Mouse (Mus musculus): ENCODE results near the gene Fam168a. TPM values are rescaled to one million over a fixed set of nuclear protein-coding genes. Genes with fewer than 3 reads are reported as not detected.
"Not testable (repeated sequence)": the region's sequence is repeated elsewhere in the genome, so short reads cannot be mapped to it uniquely, and the experiment has no call there.

The Fam168a gene
- polyA plus RNA-seq, 1 experiment from 2014 or later, result 47.4 TPM

DNA sequence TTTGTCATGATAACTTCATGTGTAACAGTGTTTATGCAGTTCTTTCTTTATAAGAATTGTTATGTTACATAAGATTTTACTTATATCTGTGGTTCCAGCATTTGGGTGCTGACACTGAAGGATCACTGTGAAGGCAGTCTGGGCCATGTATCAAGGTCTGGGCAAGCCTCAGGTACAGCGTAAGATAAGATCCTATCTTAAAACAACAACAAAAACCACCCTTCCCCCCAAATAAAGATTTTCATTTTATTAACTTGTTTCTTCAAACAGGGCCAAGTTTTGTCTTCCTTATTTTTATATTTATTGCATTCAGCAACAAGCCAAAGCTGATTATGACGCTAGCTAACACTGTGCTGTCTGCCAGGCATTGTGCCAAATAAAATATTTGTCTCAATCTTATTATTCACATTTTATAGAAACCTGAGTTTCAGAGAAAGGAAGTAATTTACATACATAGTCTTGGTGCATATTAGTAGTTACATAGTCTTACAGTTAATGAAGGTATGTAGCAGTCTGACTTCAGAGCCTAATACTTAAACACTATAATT, 21.2 kb downstream of the Fam168a start:
- Histone ChIP-seq H3K9me3 (no peaks in the 10 kb centered on the region), H3K4me1 (replicated peaks) (peaks cover 21% of the 10 kb centered on the region), H3K27me3 (ENCODE audit: insufficient read depth, poor library complexity, severe bottlenecking) (no peaks in the 10 kb centered on the region), H3K4me3 (no peak overlapping the region), H3K27ac (no peak overlapping the region), H3K36me3 (no peaks in the 10 kb centered on the region)
- WGBS, result 96% methylated on average over 2 of the region's 2 CpGs
- DNase-seq (ENCODE audit: low spot score), result no peak

DNA sequence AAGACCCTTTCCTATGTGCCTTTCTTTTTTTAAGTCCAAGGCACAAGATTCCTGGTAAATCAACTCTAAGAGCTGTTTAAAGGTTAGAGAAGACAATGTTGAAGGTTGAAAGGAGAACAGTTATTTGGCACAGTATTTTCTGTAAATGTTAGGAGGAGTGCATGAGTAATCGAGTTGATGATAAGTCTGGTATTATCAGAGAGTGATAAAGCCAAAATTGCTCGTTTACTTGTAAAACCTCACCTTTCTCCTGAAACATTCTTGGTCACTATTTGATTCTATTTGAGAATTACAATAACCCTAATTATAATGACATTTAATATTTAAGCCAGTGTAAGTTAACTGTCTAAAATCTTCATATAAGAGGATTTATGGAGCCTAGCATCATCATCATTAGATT, 23.3 kb downstream of the Fam168a start:
- Histone ChIP-seq H3K9me3 (no peaks in the 10 kb centered on the region), H3K4me1 (replicated peaks) (peaks cover 5% of the 10 kb centered on the region; the same call in 1 of the 2 replicates), H3K27me3 (ENCODE audit: insufficient read depth, poor library complexity, severe bottlenecking) (no peaks in the 10 kb centered on the region), H3K4me3 (no peak overlapping the region), H3K36me3 (no peaks in the 10 kb centered on the region), H3K27ac (no peak overlapping the region)
- DNase-seq (ENCODE audit: low spot score), result no peak
- 90% methylated on average over 2 of the region's 2 CpGs for WGBS

DNA sequence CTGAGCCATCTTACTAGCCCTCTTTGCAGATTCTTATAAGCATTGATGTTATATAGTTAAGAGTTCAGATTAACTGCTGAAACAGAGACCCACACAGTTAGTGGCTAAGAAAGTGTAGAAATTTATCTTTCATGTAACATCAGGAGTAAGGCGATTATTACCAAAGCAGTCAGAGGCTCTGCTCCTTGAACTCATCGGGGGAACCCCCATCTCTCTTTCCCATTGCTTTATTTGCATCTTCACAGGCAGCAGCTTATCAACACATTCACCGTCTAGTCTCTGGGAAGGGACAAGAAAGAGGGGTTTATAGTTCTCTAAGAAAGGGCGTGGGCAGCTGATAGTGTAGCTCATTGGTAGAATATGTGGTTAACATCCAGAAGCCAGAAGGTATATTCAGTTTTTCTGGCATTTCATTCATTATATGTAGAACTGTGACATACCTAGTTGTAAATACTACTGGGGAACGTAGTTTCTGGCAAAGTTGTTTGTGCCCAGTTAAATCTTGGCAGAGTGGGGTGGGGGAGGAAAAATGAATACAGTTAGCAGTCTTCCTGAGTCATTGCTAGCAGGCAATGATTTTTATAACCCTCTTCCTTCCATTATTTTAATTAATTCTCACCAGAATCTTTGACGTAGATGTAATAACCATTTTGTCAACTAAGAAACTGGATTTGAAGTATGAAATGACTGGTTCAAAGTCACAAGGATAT, 26.1 kb downstream of the Fam168a start:
- 75% methylated on average over 6 of the region's 6 CpGs for WGBS
- Histone ChIP-seq H3K4me1 (replicated peaks) (peaks cover 5% of the 10 kb centered on the region; the same call in 1 of the 2 replicates), H3K9me3 (no peaks in the 10 kb centered on the region), H3K27me3 (ENCODE audit: insufficient read depth, poor library complexity, severe bottlenecking) (no peaks in the 10 kb centered on the region), H3K4me3 (no peak overlapping the region), H3K27ac (no peak overlapping the region), H3K36me3 (no peaks in the 10 kb centered on the region)
- DNase-seq (ENCODE audit: low spot score), result no peak

DNA sequence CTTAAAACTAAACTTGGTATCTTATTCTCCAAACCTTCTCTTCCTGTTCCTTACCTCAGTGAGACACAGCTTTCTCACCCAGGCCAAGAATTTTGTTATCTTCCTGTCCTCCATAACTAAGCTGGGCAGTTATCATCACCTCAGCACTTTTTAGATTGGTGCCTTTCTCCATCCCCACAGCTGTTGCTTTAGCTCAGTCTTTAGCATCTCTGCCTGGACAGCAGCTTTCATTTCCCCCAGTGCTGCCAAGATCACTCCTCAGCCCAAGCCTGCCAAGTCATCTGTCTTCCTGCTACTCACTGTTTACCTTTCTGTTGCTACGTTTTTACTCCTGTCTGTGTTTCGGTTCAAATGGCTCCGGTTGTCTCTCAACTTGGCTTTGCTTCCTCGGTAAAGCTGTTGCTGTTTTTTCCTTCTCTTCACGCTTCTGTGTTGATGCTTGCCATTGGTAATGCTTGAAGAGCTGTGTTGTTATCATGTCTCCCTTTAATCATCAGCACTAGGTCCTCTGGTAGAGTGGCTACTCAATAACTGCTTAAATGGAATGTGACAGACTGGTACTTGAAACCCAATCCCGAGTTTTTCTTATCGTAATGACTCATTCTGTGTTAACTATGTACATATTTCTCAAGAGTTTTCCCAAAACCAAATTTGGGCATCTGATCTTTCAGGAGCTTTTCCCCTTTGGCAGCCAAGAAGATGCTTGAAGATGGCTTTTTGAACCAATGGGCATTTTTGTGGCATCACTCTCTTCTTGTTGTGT, 26.8 kb downstream of the Fam168a start:
- no peak overlapping the region for H3K27ac ChIP-seq
- H3K4me3 ChIP-seq, result no peak overlapping the region
- DNase-seq (ENCODE audit: low spot score), result no peak
- H3K9me3 ChIP-seq, result no peaks in the 10 kb centered on the region
- no peaks in the 10 kb centered on the region for H3K27me3 ChIP-seq (ENCODE audit: insufficient read depth, poor library complexity, severe bottlenecking)
- H3K4me1 ChIP-seq (replicated peaks), result peaks cover 5% of the 10 kb centered on the region; the same call in 1 of the 2 replicates
- no peaks in the 10 kb centered on the region for H3K36me3 ChIP-seq
- 61% methylated on average over 7 of the region's 7 CpGs for WGBS

DNA sequence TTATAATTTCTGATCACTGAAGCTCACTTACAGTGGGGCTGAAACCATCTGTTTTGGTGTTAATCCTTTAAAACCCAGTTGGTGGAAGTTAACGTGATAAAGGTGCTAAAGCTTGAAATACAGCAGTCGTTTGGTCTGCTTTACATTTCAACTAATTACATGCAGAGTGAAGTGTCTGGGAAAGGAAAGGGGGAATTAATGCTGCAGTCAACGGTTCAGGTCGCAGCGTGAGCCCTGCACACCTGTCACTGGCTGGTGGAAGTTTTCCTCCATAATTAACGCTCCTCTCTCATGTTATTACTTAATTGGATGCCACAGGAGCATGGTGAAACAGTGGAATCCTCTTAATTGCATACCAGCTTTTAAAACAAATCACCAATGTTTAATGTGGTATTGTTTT, 27.8 kb downstream of the Fam168a start:
- DNase-seq (ENCODE audit: low spot score), result no peak
- Histone ChIP-seq H3K27ac (no peak overlapping the region), H3K36me3 (no peaks in the 10 kb centered on the region), H3K4me1 (replicated peaks) (peaks cover 5% of the 10 kb centered on the region; the same call in 1 of the 2 replicates), H3K4me3 (no peak overlapping the region), H3K27me3 (ENCODE audit: insufficient read depth, poor library complexity, severe bottlenecking) (no peaks in the 10 kb centered on the region), H3K9me3 (no peaks in the 10 kb centered on the region)
- WGBS, result 58% methylated on average over 6 of the region's 6 CpGs

DNA sequence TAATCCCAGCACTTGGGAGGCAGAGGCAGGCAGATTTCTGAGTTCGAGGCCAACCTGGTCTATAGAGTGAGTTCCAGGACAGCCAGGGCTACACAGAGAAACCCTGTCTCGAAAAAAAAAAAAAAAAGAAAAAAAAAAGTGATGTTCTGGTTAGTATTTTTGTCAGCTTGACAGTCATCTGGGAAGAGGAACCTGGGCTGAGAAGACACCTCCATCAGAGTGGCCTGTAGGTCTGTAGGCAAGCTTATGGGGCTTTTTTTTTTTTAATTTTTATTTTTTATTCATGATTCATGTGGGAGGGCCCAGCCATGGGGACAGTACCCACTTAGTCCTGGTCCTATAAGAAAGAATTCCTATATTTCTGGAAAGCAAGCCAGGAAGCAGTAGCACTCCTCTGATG, 28.5 kb downstream of the Fam168a start:
- not testable (repeated sequence) for H3K4me1 ChIP-seq (replicated peaks); H3K36me3 ChIP-seq; DNase-seq (ENCODE audit: low spot score); H3K27ac ChIP-seq; H3K4me3 ChIP-seq; H3K9me3 ChIP-seq; H3K27me3 ChIP-seq (ENCODE audit: insufficient read depth, poor library complexity, severe bottlenecking)
- WGBS, result 67% methylated on average over 2 of the region's 2 CpGs

DNA sequence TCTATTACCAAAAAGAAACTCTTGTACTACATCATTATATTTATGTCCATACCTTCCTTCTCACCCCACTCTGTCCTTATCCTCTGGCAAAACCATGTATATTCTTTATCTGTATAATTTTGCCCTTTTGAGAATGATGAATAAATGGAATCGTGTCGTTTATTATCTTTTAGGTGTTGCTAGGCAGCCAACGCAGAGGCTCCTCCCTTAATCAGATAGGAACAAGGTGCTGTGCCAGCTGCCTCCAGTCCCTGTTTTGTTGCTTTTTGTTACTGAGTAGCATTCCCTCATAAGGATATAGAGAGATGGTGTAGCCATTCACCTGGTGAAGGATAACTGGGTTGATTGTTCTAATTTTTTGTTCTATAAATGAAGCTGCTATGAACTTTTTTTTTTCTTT, 29.7 kb downstream of the Fam168a start:
- H3K27ac ChIP-seq, result no peak overlapping the region
- H3K36me3 ChIP-seq, result no peaks in the 10 kb centered on the region
- no peak for DNase-seq (ENCODE audit: low spot score)
- H3K9me3 ChIP-seq, result no peaks in the 10 kb centered on the region
- WGBS, result 92% methylated on average over 3 of the region's 3 CpGs
- H3K4me1 ChIP-seq (replicated peaks), result no peaks in the 10 kb centered on the region
- no peak overlapping the region for H3K4me3 ChIP-seq
- H3K27me3 ChIP-seq (ENCODE audit: insufficient read depth, poor library complexity, severe bottlenecking), result no peaks in the 10 kb centered on the region

DNA sequence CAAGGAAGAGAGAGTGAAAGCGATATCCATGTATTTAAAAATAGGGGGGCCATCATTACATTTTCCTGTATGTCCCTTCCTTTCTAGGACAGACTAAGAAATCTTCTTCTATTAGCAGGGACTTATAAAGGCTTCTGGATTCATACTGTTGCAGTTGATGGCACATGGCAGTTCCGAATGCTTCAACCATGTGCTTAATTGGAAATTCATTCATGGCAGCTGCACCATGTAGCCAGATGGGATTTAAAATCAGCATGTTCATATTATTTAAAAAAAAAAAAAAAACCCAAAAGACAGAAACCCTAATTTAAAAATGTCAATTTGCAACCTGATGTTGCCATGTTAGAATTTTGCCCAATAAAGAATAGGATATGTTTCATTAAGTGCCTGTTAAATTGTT, 37.9 kb downstream of the Fam168a start:
- no peaks in the 10 kb centered on the region for H3K4me1 ChIP-seq (replicated peaks)
- H3K36me3 ChIP-seq, result no peaks in the 10 kb centered on the region
- DNase-seq (ENCODE audit: low spot score), result no peak
- no peak overlapping the region for H3K4me3 ChIP-seq
- H3K27me3 ChIP-seq (ENCODE audit: insufficient read depth, poor library complexity, severe bottlenecking), result no peaks in the 10 kb centered on the region
- WGBS, result 91% methylated on average over 2 of the region's 2 CpGs
- H3K27ac ChIP-seq, result no peak overlapping the region
- H3K9me3 ChIP-seq, result no peaks in the 10 kb centered on the region

DNA sequence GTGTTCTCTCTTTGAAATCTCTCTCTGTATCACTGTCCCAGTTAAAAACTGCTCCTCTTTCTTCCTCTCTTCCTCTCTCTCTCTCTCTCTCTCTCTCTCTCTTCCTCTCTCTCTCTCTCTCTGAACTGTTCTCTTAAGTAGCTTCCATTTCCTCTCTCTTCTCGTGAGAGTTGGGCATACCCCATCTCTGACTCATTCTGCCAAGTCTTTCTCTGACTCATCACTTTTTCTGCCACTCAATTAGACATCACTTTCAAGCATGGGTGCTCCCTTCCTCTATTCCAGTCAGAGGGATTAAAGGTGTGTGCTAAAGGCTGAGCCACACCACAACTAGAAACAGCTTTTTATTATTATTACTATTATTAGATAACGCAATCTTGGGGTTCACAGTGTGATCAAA, 43.7 kb downstream of the Fam168a start:
- Histone ChIP-seq H3K36me3 (no peaks in the 10 kb centered on the region), H3K9me3 (no peaks in the 10 kb centered on the region), H3K27ac (no peak overlapping the region), H3K4me3 (no peak overlapping the region), H3K27me3 (ENCODE audit: insufficient read depth, poor library complexity, severe bottlenecking) (no peaks in the 10 kb centered on the region), H3K4me1 (replicated peaks) (no peaks in the 10 kb centered on the region)
- no peak for DNase-seq (ENCODE audit: low spot score)
- WGBS, result 79% methylated on average over 2 of the region's 2 CpGs

DNA sequence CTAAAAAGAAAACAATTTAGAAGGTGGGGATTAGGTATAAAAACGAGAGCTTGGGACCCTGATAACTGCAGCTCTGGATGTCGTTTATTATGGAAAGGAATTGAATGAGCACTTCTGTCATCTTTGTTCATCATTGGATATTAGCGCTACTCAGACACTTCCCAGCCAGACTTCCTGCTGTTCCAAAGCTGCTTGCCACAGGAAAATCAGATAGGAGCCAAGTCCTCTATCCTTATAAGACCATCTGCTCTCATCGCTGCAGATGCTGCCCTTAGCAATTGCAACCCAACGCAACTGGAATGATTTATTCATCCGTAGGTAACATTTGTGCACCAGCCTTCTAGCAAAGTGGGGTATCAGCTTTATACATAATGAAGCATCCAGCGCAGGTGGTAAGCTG, 52.3 kb downstream of the Fam168a start:
- H3K36me3 ChIP-seq, result peaks cover 6% of the 10 kb centered on the region
- H3K27me3 ChIP-seq (ENCODE audit: insufficient read depth, poor library complexity, severe bottlenecking), result no peaks in the 10 kb centered on the region
- 0 out of 2 replicates have a peak, but pooled peaks cover 2% of the 10 kb centered on the region for H3K9me3 ChIP-seq
- no peak for DNase-seq (ENCODE audit: low spot score)
- H3K4me1 ChIP-seq (replicated peaks), result no peaks in the 10 kb centered on the region
- H3K4me3 ChIP-seq, result no peak overlapping the region
- 91% methylated on average over 7 of the region's 7 CpGs for WGBS
- no peak overlapping the region for H3K27ac ChIP-seq

DNA sequence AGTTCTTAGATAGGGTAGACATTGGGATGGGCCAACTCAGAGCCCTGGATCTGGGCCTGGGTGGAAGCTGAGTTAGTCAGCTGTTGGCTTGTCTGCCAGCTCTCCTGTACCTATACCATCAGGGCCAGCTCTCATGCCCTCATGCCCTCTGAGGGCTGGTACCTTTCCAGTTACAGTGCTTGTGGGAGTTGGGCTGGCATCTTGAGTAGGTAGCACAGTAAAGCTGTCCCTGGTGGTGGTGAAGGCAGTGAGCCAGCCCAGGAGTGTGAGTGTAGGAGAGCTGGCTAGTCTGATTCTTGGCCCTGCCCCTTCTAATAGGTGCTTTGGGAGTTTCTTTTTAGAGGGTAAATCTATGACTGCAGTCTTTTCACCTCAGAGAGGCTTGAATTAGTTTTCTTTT, 56.3 kb downstream of the Fam168a start:
- Histone ChIP-seq H3K4me3 (no peak overlapping the region), H3K27me3 (ENCODE audit: insufficient read depth, poor library complexity, severe bottlenecking) (no peaks in the 10 kb centered on the region), H3K4me1 (replicated peaks) (no peaks in the 10 kb centered on the region), H3K36me3 (peaks cover 6% of the 10 kb centered on the region), H3K27ac (no peak overlapping the region), H3K9me3 (0 out of 2 replicates have a peak, but pooled peaks cover 2% of the 10 kb centered on the region)
- DNase-seq (ENCODE audit: low spot score), result no peak

DNA sequence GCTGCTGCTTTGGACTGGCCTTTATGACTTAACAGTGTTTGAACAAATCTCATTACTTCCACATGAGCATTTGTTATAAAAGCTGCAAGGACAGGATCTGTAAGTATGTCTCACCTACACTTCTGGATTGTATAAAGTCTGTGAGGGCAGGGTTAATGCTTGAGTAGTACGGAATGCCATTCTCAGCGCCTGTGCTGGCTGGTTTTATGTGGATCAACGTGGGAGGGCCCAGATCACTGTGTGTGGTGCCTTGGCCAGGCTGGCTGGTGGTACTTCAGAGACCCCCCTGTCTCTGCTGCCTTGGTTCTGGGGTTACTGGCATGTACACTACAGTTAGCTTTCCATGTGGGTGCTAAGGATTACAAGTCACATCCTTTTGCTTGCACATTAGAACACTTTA, 61.1 kb downstream of the Fam168a start:
- Histone ChIP-seq H3K36me3 (no peaks in the 10 kb centered on the region), H3K27ac (no peak overlapping the region), H3K4me1 (replicated peaks) (no peaks in the 10 kb centered on the region), H3K27me3 (ENCODE audit: insufficient read depth, poor library complexity, severe bottlenecking) (no peaks in the 10 kb centered on the region), H3K4me3 (no peak overlapping the region), H3K9me3 (no peaks in the 10 kb centered on the region)
- 58% methylated on average over 3 of the region's 3 CpGs for WGBS
- no peak for DNase-seq (ENCODE audit: low spot score)

DNA sequence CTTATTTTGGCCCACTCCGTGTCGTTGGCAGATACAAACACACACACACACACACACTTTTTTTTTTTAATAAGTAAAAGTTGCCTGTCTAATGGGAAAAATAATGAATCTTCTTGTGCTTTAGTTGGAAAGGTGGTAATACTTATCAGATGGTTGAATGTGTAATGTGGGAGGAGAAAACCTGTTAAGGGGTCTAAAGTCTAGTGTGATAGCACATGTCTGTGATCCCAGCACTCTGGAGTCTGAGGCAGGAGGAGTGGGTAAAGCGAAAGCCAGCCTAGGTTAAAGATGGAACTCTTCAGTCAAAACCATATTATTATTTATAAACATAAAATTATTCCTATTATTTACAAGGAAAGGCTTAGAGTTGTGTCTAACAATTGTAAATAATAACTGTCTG, 61.6 kb downstream of the Fam168a start:
- H3K36me3 ChIP-seq, result no peaks in the 10 kb centered on the region
- H3K9me3 ChIP-seq, result no peaks in the 10 kb centered on the region
- H3K27me3 ChIP-seq (ENCODE audit: insufficient read depth, poor library complexity, severe bottlenecking), result no peaks in the 10 kb centered on the region
- H3K4me3 ChIP-seq, result no peak overlapping the region
- no peak for DNase-seq (ENCODE audit: low spot score)
- no peak overlapping the region for H3K27ac ChIP-seq
- no peaks in the 10 kb centered on the region for H3K4me1 ChIP-seq (replicated peaks)
- 92% methylated on average over 3 of the region's 3 CpGs for WGBS
